Mouse (Mus musculus): ENCODE measurements around the gene Depdc5.

DNA sequence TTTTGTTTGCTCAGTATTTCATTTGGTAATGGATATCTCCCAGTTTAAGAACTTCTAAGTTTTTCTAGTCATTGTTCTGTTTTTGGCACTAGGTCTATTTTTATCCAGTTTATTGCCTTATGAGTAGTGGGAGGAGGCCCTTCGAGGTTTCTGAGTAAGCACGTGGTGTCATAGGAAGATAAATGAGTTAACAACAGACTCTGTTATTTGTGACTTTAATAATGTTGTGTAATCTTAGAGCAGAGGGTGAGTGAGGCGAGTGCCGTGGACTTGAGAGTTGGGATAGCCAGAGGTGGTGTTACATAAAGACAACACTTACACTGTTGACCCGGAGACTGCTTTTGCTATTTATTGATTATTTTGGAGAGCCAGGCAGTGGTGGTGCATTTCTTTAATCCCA lies 161.0 kb downstream of the Depdc5 start:
- TF ChIP-seq CTCF (IDR thresholded peaks at IDR 0.05; ENCODE audit: borderline replicate concordance, insufficient read depth, low read length): no peak
- no peak for TF ChIP-seq POLR2A (IDR thresholded peaks at IDR 0.05; ENCODE audit: low read depth, low read length)

Measured in embryonic fibroblast, embryonic 13.5 days (primary cell).